15 mouse cellular contexts compared by ENCODE assay signal in genomic region chr8:107480436-107480835, GRCm38 (mm10).
"Had no signal": no experiment of that assay in that cellular context is flagged by ENCODE, and none has a peak within 500 bp of the region (broad histone marks: within the 10 kb centered on the region; RNA-seq: fewer than 3 reads in every experiment).

No protein-coding gene starts in this region.

- DNase-seq: kidney, adult 18-20 months; kidney, postnatal 14 days; layer of hippocampus, adult 9-11 months; liver, embryonic 13.5 days; lung, adult 2 months; lung, postnatal 14 days; lung, postnatal 4 days; thymus, adult 2 months; thymus, postnatal 14 days; thymus, postnatal 4 days had no signal

- H3K4me1 ChIP-seq: liver, embryonic 13.5 days; midbrain, embryonic 13.5 days had no signal

- H3K27me3 ChIP-seq: liver, embryonic 13.5 days; midbrain, embryonic 13.5 days had no signal

- H3K4me3 ChIP-seq: layer of hippocampus, adult 2 months; liver, embryonic 13.5 days; midbrain, embryonic 13.5 days had no signal

- H3K4me2 ChIP-seq: liver, embryonic 13.5 days; midbrain, embryonic 13.5 days had no signal

- ATAC-seq: inflammation-experienced regulatory T-cells, adult 6 months; intestine, embryonic 16.5 days; midbrain, embryonic 13.5 days; midbrain, embryonic 16.5 days had no signal

- H3K9me3 ChIP-seq: liver, embryonic 13.5 days; midbrain, embryonic 13.5 days had no signal

- H3K9ac ChIP-seq: liver, embryonic 13.5 days; midbrain, embryonic 13.5 days had no signal

- H3K27ac ChIP-seq: layer of hippocampus, adult 2 months; liver, embryonic 13.5 days; midbrain, embryonic 13.5 days had no signal
